Mouse (Mus musculus) heart, postnatal 36 days (tissue): ENCODE measurements at regions not wholly inside any gene's neighbourhood (a gene's known extent, or its start where the extent isn't known, plus 50 kb on each side); places are given as distances from the start of the nearest gene placed in this dataset.

Source experiments
- DNase-seq, 2 experiments: peaks; one replicate each; pipeline ENCODE4 v3.0.0; 2021 to 2022
- intact Hi-C: fragments of 180-260 bp; cut with DNase I; formaldehyde crosslinking; loops from one replicate; pipeline ENCODE4 v1.15.1; 2025

DNA sequence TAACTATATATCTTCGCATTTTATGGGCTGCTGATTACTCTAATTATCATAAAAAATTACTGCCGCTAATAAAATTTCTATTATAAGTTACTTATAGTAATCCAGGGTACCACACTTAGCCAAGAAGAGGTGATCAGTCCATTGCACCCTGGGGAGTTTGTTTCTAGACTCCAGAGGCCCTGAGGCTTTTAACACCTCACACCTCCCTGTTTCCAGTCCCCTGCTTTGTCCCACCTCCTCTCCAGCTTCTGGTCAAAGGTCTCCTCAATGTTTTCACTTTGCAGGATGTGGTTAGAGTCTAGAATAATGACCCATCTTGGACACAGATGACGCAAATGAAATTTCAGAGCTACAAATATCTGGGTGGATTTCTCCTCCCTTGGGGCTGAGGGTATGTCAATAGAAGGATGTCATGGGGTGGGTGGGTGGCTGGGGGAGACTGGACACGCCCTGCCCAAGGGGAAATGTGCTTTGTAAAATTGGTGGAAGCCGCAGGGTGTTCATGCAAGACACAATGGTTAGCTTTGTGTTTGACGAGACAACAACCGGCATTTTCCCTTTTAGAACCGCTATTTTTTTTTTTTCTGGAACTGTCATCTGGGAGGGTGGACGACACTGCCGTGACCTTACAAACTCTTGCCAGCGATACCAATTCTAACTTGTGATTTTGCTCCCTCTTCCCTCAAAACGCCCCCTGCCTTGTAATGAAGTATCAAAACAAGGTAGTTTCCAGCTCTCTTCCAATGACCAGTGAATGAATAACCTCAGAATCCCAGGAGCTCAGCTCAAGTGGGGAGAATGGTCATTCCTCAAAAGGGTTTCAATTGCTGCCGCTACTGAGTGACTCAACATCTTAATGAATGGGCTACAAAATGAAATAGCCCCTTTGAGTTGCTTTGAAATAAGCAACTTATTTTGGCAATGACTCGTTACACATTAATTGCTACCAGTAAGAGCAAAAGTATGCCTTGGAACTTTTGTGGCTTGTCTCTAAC, 207.0 kb upstream of the Irx3 start:
- no peak for DNase-seq

GRCm38 (mm10) chr8:92005091-92005490, 203.2 kb upstream of the Irx3 start:
- intact Hi-C loops: no loop called here
- DNase-seq: no peak

More for the DNA sequence above, 207.0 kb upstream of the Irx3 start:
- intact Hi-C loops: loop anchor here (1.0 kb wide), 1 partner anchor 10 kb away; no protein-coding TSS in a partner anchor

DNA sequence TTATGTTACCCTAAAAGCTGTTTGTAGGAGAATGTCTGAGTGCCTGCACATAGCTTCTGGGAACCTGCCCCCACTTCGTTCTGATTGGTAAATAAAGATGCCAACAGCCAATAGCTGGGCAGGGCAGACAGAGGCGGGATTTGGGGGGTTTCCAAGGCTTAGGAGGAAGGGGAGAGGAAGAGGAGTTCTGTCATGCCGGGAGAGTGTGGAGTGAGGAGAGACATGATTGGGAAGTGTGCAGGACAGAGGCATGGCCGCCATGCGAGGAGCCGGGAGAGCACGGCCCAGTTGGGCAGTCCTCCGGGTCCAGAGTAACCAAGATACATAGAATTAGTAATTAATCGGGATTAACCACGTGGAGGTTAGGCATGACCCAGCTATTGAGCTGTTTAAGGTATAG, 202.7 kb upstream of the Irx3 start:
- intact Hi-C loops: no loop called here

GRCm38 (mm10) chr8:92000368-92000767, 198.5 kb upstream of the Irx3 start:
- intact Hi-C loops: no loop called here

More for the DNA sequence above, 202.7 kb upstream of the Irx3 start:
- no peak for DNase-seq

GRCm38 (mm10) chr8:91999661-92000060, 197.8 kb upstream of the Irx3 start:
- intact Hi-C loops: loop anchor here (1.0 kb wide), 1 partner anchor 9 kb away; no protein-coding TSS in a partner anchor
- DNase-seq: no peak

More at GRCm38 (mm10) chr8:92000368-92000767, 198.5 kb upstream of the Irx3 start:
- DNase-seq: no peak

DNA sequence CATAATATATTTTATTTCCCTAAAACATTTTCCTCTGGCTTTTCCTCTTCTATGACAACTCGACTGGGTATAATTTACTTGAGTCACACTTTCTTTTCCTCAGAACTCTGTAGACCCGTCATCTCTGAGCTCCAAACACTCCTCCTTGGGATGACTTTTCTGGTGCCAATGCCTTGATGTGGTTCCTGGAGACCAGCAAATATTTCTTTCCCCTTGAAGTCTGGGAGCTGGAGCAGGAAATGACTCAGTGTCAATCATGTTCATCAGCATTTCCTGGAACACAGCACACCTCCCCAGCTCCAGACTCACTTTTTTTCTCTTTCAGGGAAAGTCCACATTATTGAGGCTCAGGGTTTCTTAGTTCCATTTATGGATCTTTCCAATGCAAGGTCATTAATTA, 197.3 kb upstream of the Irx3 start:
- DNase-seq: no peak
- intact Hi-C loops: loop anchor here (1.0 kb wide), 1 partner anchor 9 kb away; no protein-coding TSS in a partner anchor

GRCm38 (mm10) chr8:91997892-91998189, 196.0 kb upstream of the Irx3 start:
- no peak for DNase-seq
- intact Hi-C loops: no loop called here

DNA sequence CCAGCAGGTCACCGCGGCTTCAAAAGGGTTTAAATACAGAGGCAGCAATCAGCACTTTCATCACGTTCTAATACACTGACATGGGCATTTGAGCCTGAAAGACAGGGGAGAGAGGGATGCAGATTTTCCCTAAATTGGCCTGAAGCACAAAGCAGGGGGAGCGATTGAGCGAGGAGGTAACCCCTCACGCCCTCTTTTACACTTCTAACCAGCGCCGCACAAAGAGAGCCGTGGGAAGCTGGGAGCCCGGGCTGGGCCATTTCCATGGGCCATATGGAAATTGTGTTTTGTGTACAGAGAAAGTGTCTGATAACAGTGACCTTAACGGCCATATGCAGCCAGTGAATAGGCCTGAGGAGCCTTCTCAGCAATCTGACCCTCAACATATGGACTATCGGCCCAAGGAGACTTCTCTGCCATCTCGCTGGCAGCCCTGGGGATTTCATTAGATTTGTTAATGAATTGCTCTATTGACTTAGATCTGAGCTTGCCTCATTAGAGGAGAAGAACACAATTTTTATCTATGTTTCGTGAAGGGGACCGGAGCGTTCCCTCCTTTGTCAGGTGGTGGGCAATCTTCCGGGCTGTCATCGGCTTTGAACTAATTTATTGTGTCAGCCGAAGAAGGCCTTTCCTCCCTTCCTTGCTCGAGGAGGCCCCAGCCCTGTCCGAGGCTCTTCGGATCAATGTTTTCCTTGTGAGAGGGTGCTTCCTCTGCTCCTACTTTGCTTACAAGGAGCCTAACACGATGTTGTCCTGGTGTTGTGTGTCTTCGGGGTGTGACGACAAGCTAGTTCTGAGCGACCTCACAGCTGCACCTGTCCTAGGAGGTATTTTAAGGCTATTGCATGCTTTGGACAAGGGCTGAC, 195.4 kb upstream of the Irx3 start:
- intact Hi-C loops: no loop called here
- no peak for DNase-seq

- intact Hi-C loops: no loop called here
- no peak for DNase-seq
Measured at GRCm38 (mm10) chr8:91996305-91997022, 194.6 kb upstream of the Irx3 start.

DNA sequence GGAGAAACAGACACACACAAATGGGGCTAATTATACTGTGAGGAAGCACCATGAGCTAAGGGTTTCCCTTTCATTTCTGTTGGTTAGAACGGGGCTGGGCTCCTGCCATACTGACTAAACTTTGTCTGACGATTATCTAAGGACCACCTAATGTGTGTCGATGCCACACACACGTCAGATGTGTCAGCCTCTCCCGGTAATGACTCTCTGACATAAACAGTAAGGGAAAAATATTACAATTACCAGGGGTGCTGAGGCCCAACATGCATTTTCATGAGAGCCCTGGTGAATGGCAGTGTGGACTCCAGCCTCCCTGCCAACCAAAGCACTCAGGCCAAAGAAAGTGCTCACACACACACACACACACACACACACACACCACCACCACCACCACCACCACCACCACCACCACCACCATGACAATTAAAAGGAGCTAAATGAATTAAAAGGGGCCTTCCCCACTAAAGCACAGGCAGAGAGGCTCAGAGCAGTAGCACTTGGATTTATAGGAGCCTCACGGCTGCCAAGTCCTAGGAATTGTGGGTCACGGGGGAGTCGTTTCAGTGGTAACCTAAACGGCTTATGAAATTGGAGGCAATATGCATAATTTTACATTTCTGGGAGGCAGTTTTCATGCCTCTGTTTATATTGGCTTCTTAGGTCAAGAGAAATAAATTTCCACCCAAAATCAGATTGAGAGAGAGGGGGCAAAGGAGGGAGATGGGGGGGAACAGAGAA, 193.7 kb upstream of the Irx3 start:
- intact Hi-C loops: no loop called here
- DNase-seq: no peak

DNA sequence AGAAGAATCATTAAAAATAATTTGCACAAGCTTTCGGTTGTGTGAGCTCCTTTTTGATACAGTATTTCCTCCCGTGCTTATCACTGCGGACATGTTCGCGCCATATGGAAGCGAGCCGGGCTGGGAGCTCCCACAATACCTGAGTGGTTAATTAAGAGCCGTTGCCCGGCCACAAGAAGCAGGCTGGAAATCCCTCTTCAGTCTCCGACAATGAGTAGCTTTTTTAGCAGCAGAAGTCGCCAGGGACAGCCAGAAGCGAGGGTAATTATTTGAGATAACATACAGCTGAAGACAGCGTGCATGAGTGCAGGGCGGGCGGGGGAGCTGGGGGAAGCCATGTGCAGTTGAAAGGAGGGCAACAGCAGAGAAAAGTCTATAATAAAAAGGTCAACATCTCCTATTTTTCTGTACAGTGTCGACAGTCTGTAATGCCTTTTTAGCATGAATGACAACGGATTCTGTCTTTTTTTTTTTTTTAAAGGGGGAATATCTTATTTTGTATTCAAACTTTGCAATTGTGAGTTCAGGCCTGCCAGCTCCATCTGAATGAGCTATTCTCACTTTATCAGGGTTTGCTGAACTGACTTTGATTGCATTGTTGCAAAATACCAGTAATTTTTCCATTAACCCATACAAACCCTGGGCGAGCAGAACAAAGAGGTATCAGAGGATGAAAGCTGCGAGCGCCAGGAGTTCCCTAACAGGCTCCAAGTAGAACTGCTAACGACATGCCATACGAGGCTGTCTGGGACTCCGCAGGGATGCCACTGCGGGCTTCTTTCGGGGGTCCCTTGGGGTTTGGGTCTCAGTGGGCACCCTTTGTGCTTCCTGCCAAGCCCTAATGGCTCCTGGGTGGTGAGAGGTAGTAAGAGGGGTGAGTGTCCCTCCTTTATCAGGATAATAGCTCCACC, 189.9 kb upstream of the Irx3 start:
- intact Hi-C loops: no loop called here
- peak; percentile 23 to 24 for DNase-seq

DNA sequence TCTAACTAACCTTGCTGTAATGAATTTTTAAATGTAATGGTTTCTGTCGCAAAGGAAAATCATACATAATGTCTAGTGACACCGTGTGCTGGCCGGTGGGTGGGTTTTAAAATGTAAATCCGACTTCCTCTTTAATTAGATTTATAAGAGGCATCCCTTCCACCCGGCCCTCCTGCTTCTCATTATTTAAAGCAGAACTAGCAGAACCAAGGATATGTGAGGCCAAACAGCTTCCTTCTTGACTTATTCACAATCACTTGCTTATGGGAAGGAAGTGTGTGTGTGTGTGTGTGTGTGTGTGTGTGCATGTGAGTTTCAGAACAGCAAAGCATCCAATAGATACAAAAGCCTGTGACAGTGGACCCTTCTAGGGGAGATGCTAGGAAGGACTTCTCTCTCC, 189.1 kb upstream of the Irx3 start:
- no peak for DNase-seq
- intact Hi-C loops: no loop called here

GRCm38 (mm10) chr8:91990048-91990447, 188.2 kb upstream of the Irx3 start:
- DNase-seq: peak in 1 of 2 experiments; percentile 21
- intact Hi-C loops: no loop called here

DNA sequence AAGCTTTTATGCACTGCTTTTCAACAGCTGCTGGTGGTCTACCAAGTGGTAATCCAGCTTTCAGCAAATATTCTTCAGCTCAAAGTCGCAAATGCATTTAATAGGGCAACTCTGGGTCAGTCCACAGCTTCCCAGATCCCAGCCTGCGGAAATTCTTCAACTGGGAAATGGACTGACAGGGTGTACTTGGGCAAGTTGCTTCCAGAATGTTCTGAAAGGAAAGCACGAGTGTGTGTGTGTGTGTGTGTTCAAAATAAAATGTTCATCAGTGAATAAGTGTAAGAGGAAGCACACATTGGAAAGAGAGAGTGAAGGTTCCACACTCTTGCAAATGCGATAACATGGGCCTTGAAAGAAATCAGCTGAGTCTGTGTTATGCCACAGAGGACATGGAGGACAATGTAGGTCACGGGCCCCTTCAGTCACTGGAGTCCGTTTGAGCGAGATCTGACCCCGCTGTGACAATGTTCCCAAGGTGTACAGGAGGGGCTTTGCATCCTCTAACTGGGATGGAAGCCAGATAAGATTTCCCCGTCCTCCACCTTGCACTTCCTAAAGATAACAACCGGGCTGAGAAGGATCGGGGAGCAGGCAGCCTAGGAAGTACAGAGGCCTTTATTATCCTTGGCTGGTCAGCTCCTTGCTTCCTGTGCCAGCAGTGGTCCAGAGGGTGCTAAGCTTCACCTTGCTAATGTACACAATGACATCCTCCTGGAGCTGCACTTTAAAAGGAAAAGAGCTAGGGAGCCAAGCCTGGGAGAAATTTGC, 187.2 kb upstream of the Irx3 start:
- intact Hi-C loops: no loop called here
- peak; percentile 20 to 40 for DNase-seq

DNA sequence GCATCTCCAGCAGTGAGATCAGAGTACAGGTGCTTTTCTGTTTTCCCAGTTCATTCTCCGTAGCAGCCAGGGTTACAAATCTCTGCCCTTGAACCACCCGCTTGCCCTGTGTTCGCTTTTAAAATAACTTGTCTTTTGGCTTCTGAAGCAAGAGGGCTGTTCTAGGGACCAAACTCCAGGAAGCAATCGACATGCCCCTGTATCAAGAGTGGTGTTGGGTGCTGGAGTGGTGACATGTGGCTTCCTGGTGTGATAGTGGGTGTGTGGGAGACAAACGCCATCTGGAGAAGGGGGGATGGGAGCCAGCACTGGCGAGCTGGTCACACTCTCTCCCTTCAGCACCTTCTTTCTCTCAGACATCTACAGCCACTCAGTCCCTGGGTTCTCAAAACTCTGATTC, 186.0 kb upstream of the Irx3 start:
- intact Hi-C loops: no loop called here
- peak; percentile 35 to 48 for DNase-seq

GRCm38 (mm10) chr8:91983171-91983570, 181.3 kb upstream of the Irx3 start:
- intact Hi-C loops: no loop called here
- no peak for DNase-seq

GRCm38 (mm10) chr8:91976900-91977585, 175.2 kb upstream of the Irx3 start:
- intact Hi-C loops: no loop called here
- DNase-seq: no peak

- intact Hi-C loops: no loop called here
- no peak for DNase-seq
Measured at GRCm38 (mm10) chr8:91975460-91975859, 173.6 kb upstream of the Irx3 start.
